Mouse (Mus musculus): ENCODE data around the gene Naa25. TPM values are rescaled to one million over a fixed set of nuclear protein-coding genes. Genes with fewer than 3 reads are reported as not detected.
A peak's percentile ranks its signal among the peaks of the same experiment; 100 is the strongest.

Naa25 gene
- polyA plus RNA-seq, 1 experiment from 2014 or later = 42.6 TPM

DNA sequence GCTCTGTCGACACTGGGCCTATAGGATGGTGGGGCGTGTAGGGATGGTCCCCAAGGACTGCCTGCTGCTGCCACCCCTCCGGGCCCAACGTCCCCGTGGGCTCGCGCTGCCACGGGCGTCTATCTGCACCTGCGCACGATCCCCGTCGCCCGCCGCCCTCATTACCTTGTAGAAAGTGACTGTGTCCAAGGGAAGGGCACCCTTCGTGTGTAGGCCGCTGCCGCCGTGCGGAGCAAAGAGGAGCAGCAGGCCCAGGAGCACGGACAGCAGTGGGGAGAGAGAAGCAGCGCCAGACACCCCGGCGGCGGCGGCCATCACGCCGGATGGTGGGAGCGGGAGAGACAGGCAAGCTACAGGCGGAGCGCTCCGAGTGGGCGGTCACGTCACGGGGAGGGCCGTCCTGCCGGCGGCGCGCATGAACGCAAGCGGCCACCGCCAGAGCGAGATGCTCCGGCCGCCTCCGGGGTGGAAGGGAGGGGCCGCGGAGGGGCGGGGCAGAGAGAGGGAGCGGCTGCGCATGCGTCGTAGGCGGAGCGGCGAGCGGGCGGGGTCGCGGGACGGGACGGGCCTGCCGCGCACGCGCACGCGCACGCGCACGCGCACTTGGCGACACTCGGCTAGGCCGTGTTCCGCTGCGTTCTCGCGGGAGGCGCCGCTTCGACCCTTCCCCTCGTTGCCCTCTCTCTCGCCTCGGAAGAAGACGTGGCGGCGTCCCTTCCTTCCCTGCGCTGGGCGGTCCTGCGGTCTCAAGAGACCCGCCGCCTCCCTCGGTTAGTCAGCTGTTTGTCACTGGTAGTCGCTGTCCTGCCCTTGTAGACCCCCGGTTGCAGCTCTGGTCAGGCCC lies 54.5 kb downstream of the Naa25 start, which contains the start of gene Erp29:
Gene Erp29 (minus strand): TSS at position 481 of the 844 bp plus-strand sequence.
- ATAC-seq (ENCODE audit: insufficient number of reproducible peaks, low FRiP score, low TSS enrichment, low read depth) = peak; percentile 84

GRCm38 (mm10) chr5:121452906-121453305 lies 55.2 kb downstream of the Naa25 start:
- Histone ChIP-seq H3K4me3 (ENCODE audit: low read depth, low read length) (peak overlapping the region; percentile 88), H3K27me3 (ENCODE audit: control insufficient read depth, insufficient read depth, low read length) (no peaks in the 10 kb centered on the region), H3K9ac (ENCODE audit: low read length) (peak overlapping the region; percentile 80), H3K27ac (replicated peaks; ENCODE audit: low read depth, low read length) (peak overlapping the region; percentile 68), H3K4me2 (ENCODE audit: low read depth, severe bottlenecking) (peak overlapping the region; percentile 85), H3K9me3 (ENCODE audit: control insufficient read depth, low read length) (no peaks in the 10 kb centered on the region), H3K36me3 (ENCODE audit: control insufficient read depth, insufficient read depth, low read length) (peaks cover 9% of the 10 kb centered on the region), H3K4me1 (ENCODE audit: control insufficient read depth, insufficient read depth, low read length) (peaks cover 5% of the 10 kb centered on the region; the same call in 1 of the 2 replicates)
- no peak for DNase-seq (ENCODE audit: low spot score)
- 11% methylated on average over 9 of the region's 9 CpGs for WGBS
- ATAC-seq (ENCODE audit: insufficient number of reproducible peaks, low FRiP score, low TSS enrichment, low read depth) = no peak; the same call in 1 of the 2 replicates

More for the DNA sequence above, 54.5 kb downstream of the Naa25 start, which contains the start of gene Erp29:
- peak; percentile 99 for DNase-seq (ENCODE audit: low spot score)
- Histone ChIP-seq H3K27me3 (ENCODE audit: control insufficient read depth, insufficient read depth, low read length) (no peaks in the 10 kb centered on the region), H3K4me3 (ENCODE audit: low read depth, low read length) (peak within 1 kb of the TSS; percentile 88), H3K4me1 (ENCODE audit: control insufficient read depth, insufficient read depth, low read length) (peaks cover 5% of the 10 kb centered on the region; the same call in 1 of the 2 replicates), H3K36me3 (ENCODE audit: control insufficient read depth, insufficient read depth, low read length) (peaks cover 11% of the 10 kb centered on the region), H3K9ac (ENCODE audit: low read length) (peak within 1 kb of the TSS; percentile 80), H3K4me2 (ENCODE audit: low read depth, severe bottlenecking) (peak within 1 kb of the TSS; percentile 86), H3K9me3 (ENCODE audit: control insufficient read depth, low read length) (no peaks in the 10 kb centered on the region), H3K27ac (replicated peaks; ENCODE audit: low read depth, low read length) (peak within 1 kb of the TSS; percentile 68)
- WGBS = under 1% methylated on average over 89 of the region's 97 CpGs

GRCm38 (mm10) chr5:121453743-121454502 lies 56.2 kb downstream of the Naa25 start:
- Histone ChIP-seq H3K9me3 (ENCODE audit: control insufficient read depth, low read length) (no peaks in the 10 kb centered on the region), H3K4me2 (ENCODE audit: low read depth, severe bottlenecking) (no peak overlapping the region), H3K27ac (replicated peaks; ENCODE audit: low read depth, low read length) (no peak overlapping the region), H3K27me3 (ENCODE audit: control insufficient read depth, insufficient read depth, low read length) (no peaks in the 10 kb centered on the region), H3K9ac (ENCODE audit: low read length) (no peak overlapping the region), H3K4me1 (ENCODE audit: control insufficient read depth, insufficient read depth, low read length) (peaks cover 5% of the 10 kb centered on the region; the same call in 1 of the 2 replicates), H3K36me3 (ENCODE audit: control insufficient read depth, insufficient read depth, low read length) (peaks cover 3% of the 10 kb centered on the region; the same call in 1 of the 2 replicates), H3K4me3 (ENCODE audit: low read depth, low read length) (no peak overlapping the region)
- DNase-seq (ENCODE audit: low spot score) (no peak), ATAC-seq (ENCODE audit: insufficient number of reproducible peaks, low FRiP score, low TSS enrichment, low read depth) (no peak)
- 90% methylated on average over 13 of the region's 13 CpGs for WGBS

DNA sequence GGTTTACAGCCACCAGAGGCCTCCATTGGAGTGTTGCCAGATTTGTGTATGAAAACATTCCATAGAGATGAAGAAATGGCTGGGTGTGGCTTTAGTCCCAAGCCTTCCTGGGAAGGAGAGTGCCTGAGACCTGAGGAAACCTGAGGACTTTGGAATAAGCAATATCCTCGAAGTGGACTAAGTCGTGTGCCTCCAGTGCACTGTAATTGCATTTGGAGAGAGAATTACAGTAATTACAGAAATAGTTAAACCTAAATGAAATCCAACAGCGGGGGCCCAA lies 56.7 kb downstream of the Naa25 start:
- peaks cover under 1% of the 10 kb centered on the region; the same call in 1 of the 2 replicates for H3K36me3 ChIP-seq (ENCODE audit: control insufficient read depth, insufficient read depth, low read length)
- H3K4me1 ChIP-seq (ENCODE audit: control insufficient read depth, insufficient read depth, low read length) = peaks cover 5% of the 10 kb centered on the region; the same call in 1 of the 2 replicates
- 93% methylated on average over 3 of the region's 3 CpGs for WGBS
- DNase-seq (ENCODE audit: low spot score) (no peak), ATAC-seq (ENCODE audit: insufficient number of reproducible peaks, low FRiP score, low TSS enrichment, low read depth) (no peak)
- H3K4me2 ChIP-seq (ENCODE audit: low read depth, severe bottlenecking) = no peak overlapping the region
- H3K4me3 ChIP-seq (ENCODE audit: low read depth, low read length) = no peak overlapping the region
- H3K27ac ChIP-seq (replicated peaks; ENCODE audit: low read depth, low read length) = no peak overlapping the region
- H3K9me3 ChIP-seq (ENCODE audit: control insufficient read depth, low read length) = no peaks in the 10 kb centered on the region
- H3K27me3 ChIP-seq (ENCODE audit: control insufficient read depth, insufficient read depth, low read length) = no peaks in the 10 kb centered on the region
- H3K9ac ChIP-seq (ENCODE audit: low read length) = no peak overlapping the region

DNA sequence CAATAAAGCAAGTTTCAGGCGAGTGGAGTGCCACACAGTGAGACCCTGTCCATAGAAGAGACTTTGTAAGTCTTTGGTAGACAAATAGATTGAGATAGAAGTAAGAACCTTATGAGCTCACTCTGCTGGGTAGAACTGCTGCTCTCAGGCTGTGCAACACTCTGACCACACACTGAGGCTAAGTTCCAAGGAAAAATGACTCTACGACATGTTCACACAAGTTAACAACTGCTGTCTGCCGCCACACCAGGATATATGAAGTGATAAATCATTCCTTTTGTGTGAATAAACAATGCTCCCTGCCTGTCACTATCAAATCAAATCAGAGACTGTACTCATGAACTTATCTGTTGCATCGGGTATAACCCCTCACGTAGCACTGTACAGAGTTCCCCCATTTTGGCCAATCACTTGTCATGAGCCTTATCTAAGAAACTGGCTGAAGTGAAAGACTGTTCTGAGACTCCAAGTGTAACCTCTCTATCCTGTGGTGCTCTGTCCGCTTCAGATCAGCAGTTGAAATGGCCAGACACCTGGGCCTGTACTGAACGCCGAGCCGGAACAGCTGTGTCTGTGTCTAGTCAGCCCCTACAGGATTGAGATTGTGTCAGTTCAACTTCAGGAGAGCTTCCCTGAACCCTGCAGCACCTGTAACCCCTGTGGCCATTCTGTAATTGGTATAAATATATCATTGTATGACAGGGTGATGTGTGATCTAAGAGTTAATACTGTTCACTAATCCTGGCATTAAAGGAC lies 58.0 kb downstream of the Naa25 start:
- H3K9me3 ChIP-seq (ENCODE audit: control insufficient read depth, low read length) = no peaks in the 10 kb centered on the region
- no peak overlapping the region for H3K4me3 ChIP-seq (ENCODE audit: low read depth, low read length)
- H3K36me3 ChIP-seq (ENCODE audit: control insufficient read depth, insufficient read depth, low read length) = no peaks in the 10 kb centered on the region
- H3K27me3 ChIP-seq (ENCODE audit: control insufficient read depth, insufficient read depth, low read length) = no peaks in the 10 kb centered on the region
- no peak overlapping the region for H3K9ac ChIP-seq (ENCODE audit: low read length)
- no peak overlapping the region for H3K27ac ChIP-seq (replicated peaks; ENCODE audit: low read depth, low read length)
- DNase-seq (ENCODE audit: low spot score) (no peak), ATAC-seq (ENCODE audit: insufficient number of reproducible peaks, low FRiP score, low TSS enrichment, low read depth) (no peak)
- WGBS = 70% methylated on average over 9 of the region's 9 CpGs
- H3K4me1 ChIP-seq (ENCODE audit: control insufficient read depth, insufficient read depth, low read length) = peaks cover 5% of the 10 kb centered on the region; the same call in 1 of the 2 replicates
- no peak overlapping the region for H3K4me2 ChIP-seq (ENCODE audit: low read depth, severe bottlenecking)

GRCm38 (mm10) chr5:121461339-121462170 lies 63.8 kb downstream of the Naa25 start:
- Histone ChIP-seq H3K9ac (ENCODE audit: low read length) (no peak overlapping the region), H3K36me3 (ENCODE audit: control insufficient read depth, insufficient read depth, low read length) (no peaks in the 10 kb centered on the region), H3K4me1 (ENCODE audit: control insufficient read depth, insufficient read depth, low read length) (no peaks in the 10 kb centered on the region), H3K27ac (replicated peaks; ENCODE audit: low read depth, low read length) (no peak overlapping the region), H3K4me2 (ENCODE audit: low read depth, severe bottlenecking) (no peak overlapping the region), H3K9me3 (ENCODE audit: control insufficient read depth, low read length) (no peaks in the 10 kb centered on the region), H3K4me3 (ENCODE audit: low read depth, low read length) (no peak overlapping the region), H3K27me3 (ENCODE audit: control insufficient read depth, insufficient read depth, low read length) (no peaks in the 10 kb centered on the region)
- ATAC-seq (ENCODE audit: insufficient number of reproducible peaks, low FRiP score, low TSS enrichment, low read depth) (no peak), DNase-seq (ENCODE audit: low spot score) (no peak)
- WGBS = 74% methylated on average over 4 of the region's 4 CpGs

- DNase-seq (ENCODE audit: low spot score) = no peak
- Histone ChIP-seq H3K4me3 (ENCODE audit: low read depth, low read length) (no peak overlapping the region), H3K27me3 (ENCODE audit: control insufficient read depth, insufficient read depth, low read length) (no peaks in the 10 kb centered on the region), H3K9ac (ENCODE audit: low read length) (no peak overlapping the region), H3K27ac (replicated peaks; ENCODE audit: low read depth, low read length) (no peak overlapping the region), H3K4me2 (ENCODE audit: low read depth, severe bottlenecking) (no peak overlapping the region), H3K36me3 (ENCODE audit: control insufficient read depth, insufficient read depth, low read length) (no peaks in the 10 kb centered on the region), H3K4me1 (ENCODE audit: control insufficient read depth, insufficient read depth, low read length) (no peaks in the 10 kb centered on the region), H3K9me3 (ENCODE audit: control insufficient read depth, low read length) (no peaks in the 10 kb centered on the region)
- 58% methylated on average over 1 of the region's 1 CpGs for WGBS
- no peak for ATAC-seq (ENCODE audit: insufficient number of reproducible peaks, low FRiP score, low TSS enrichment, low read depth)
Measured at GRCm38 (mm10) chr5:121462171-121462502, 64.4 kb downstream of the Naa25 start.
